Mouse (Mus musculus) brain, embryonic 14.5 days (tissue): ENCODE measurements around the gene Il10.

Experiments
- CTCF ChIP-seq: fragments of 200-500 bp; IDR thresholded peaks from 2 replicates; pipeline ENCODE4 v1.5.1; 2012; ENCODE audit warnings: inconsistent platforms, mild to moderate bottlenecking, moderate library complexity, borderline replicate concordance; ENCODE audit not compliant: insufficient read depth, insufficient read length; ENCODE audit errors: extremely low read depth
- POLR2A ChIP-seq: fragments of 200-500 bp; IDR thresholded peaks from 2 replicates; pipeline ENCODE4 v1.6.1; 2012; ENCODE audit warnings: mild to moderate bottlenecking, inconsistent platforms, borderline replicate concordance; ENCODE audit not compliant: poor library complexity, insufficient read depth, insufficient read length, severe bottlenecking; ENCODE audit errors: extremely low read depth

DNA sequence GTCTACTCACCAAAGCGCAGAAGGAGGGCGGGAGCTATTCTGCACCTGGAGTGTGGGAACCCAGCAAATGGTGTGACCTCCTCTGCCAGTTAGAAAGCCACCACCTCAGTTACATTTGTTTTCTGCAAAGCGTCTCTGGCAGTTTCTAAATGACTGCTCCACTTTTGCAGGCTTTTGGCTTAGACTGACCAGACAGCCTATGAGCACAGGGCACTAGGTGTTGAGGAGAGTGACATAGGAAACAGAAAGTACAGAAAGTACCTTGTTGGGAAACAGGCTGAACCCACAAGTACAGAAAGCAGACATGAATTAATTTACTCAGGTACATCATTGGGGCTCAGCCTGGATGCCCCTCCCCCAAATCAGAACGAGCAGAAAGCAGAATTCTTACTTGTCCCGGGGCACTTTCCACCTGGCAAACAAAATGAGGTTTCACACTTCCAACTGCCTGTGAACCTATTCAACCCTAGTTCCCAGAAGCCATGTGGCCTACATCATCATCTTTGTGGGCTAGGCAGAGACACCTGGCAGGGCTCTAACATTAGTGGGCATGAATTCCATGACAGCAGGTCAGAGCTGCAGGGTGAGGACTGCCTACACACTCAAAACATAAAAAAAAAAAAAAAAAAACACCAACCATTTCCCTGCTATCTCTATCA, 3.1 kb downstream of the Il10 start:
- TF ChIP-seq CTCF (no peak), POLR2A (no peak)
